Mouse (Mus musculus) lung, embryonic 14.5 days (tissue): ENCODE results near the gene 1110032A03Rik. TPM values are rescaled to one million over a fixed set of nuclear protein-coding genes. Genes with fewer than 3 reads are reported as not detected.

Source experiments
- ATAC-seq: fragments of 200-750 bp; cut with Nextera tagmentation; 2 replicates; pipeline ENCODE4 v1.8.0; 2017; ENCODE audit warnings: mild to moderate bottlenecking, moderate TSS enrichment, moderate library complexity; ENCODE audit not compliant: insufficient read depth
- DNase-seq: peaks from one replicate; pipeline ENCODE4 v3.0.0-alpha.2; 2015
- H3K27ac ChIP-seq: fragments of 300-500 bp; sonication (generic); 2 replicates; pipeline ENCODE4 v1.5.1; 2014; ENCODE audit warnings: low read depth, mild to moderate bottlenecking, moderate library complexity
- H3K27me3 ChIP-seq: fragments of 300-500 bp; sonication (generic); 2 replicates; pipeline ENCODE4 v1.6.1; 2014; ENCODE audit warnings: low read length, control low read depth; ENCODE audit not compliant: insufficient read depth
- H3K36me3 ChIP-seq: fragments of 300-500 bp; sonication (generic); 2 replicates; pipeline ENCODE4 v1.6.1; 2014; ENCODE audit warnings: control low read depth; ENCODE audit not compliant: insufficient read depth
- H3K4me1 ChIP-seq: fragments of 300-500 bp; sonication (generic); 2 replicates; pipeline ENCODE4 v1.6.1; 2014; ENCODE audit warnings: antibody characterized with exemption, control low read depth; ENCODE audit not compliant: insufficient read depth
- H3K4me2 ChIP-seq: fragments of 300-500 bp; sonication (generic); 2 replicates; pipeline ENCODE4 v1.6.1; 2014; ENCODE audit warnings: mild to moderate bottlenecking
- H3K4me3 ChIP-seq: fragments of 300-500 bp; sonication (generic); 2 replicates; pipeline ENCODE4 v1.5.1; 2014; ENCODE audit warnings: low read depth, low read length
- H3K9ac ChIP-seq: fragments of 300-500 bp; sonication (generic); 2 replicates; pipeline ENCODE4 v1.6.1; 2014
- H3K9me3 ChIP-seq: fragments of 300-500 bp; sonication (generic); 2 replicates; pipeline ENCODE4 v1.6.1; 2016; ENCODE audit warnings: low read depth, low read length, control low read depth
- CTCF ChIP-seq: IDR thresholded peaks from 2 replicates; pipeline ENCODE4 v1.5.1; 2016; ENCODE audit warnings: antibody characterized with exemption, low read depth
- WGBS: fragments of 180-500 bp; shearing (Covaris S2); extraction: QIAGEN DNeasy Blood & Tissue Kit; methylation state at CpG from one replicate; pipeline ENCODE4 v1.1.7; 2014; 5-methylcytosine and 5-hydroxymethylcytosine counted together
- polyA plus RNA-seq: library from polyadenylated mRNA; unstranded; fragments of >200 nt; fragmentation: Nextera tagmentation; extraction: Ambion mirVana; gene quantifications from 2 replicates; pipeline ENCODE4 v1.2.1, GENCODE M21; 2014

Gene 1110032A03Rik
- polyA plus RNA-seq, 1 experiment from 2014 or later = 30.3 TPM

GRCm38 (mm10) chr9:50724661-50725330 lies 50.5 kb downstream of the 1110032A03Rik start:
- peaks cover 29% of the 10 kb centered on the region for H3K4me1 ChIP-seq
- 36% methylated on average over 3 of the region's 3 CpGs for WGBS
- H3K4me2 ChIP-seq = no peak overlapping the region; the same call in 1 of the 2 replicates
- no peak for TF ChIP-seq CTCF
- H3K27ac ChIP-seq = no peak overlapping the region
- no peaks in the 10 kb centered on the region for H3K27me3 ChIP-seq
- DNase-seq (no peak), ATAC-seq (no peak)
- H3K9ac ChIP-seq = no peak overlapping the region
- no peaks in the 10 kb centered on the region for H3K9me3 ChIP-seq
- H3K4me3 ChIP-seq = no peak overlapping the region
- no peaks in the 10 kb centered on the region for H3K36me3 ChIP-seq

DNA sequence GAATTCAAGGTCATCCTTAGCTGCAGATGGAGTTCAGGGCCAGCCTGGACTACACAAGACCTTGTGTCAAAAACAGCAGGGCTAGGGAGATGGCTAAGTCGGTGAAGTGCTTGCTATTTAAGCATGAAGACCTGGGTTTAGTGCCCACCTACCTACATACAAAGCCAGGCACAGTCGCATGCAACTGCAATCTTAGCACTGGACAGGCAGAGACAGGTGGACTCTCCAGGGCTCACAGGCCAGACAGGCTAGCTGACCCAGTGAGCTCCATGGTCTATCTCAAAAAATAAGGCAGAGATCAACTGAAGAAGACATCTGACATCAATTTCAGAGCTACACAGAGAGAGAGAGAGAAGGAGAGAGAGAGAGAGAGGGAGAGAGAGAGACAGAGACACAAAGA lies 51.2 kb downstream of the 1110032A03Rik start:
- H3K4me2 ChIP-seq = no peak overlapping the region

DNA sequence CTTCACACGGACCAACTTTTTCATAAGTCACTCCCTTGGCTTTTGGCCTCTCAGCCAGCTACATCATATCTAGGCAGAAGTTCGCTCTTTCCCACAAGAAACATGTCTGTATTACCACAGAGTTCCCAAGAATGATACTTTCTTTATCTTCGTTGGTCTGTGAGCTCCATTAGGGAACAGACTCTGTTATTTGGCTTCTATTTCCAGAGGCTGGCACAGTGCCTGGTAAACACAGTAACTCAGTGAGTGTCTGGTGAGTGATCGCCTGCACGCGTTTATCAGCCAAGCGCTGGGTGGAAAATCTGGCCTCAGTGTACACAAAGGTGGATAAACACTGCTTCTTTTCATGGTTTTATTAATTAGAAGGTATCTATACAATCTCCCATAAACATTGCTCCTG lies 51.9 kb downstream of the 1110032A03Rik start:
- peak; percentile 97 for DNase-seq
- no peaks in the 10 kb centered on the region for H3K9me3 ChIP-seq
- H3K4me1 ChIP-seq = peaks cover 28% of the 10 kb centered on the region
- 19% methylated on average over 7 of the region's 7 CpGs for WGBS
- peak; percentile 74 for ATAC-seq
- no peaks in the 10 kb centered on the region for H3K36me3 ChIP-seq
- H3K4me3 ChIP-seq = no peak overlapping the region
- no peak overlapping the region for H3K9ac ChIP-seq
- TF ChIP-seq CTCF = no peak
- H3K27ac ChIP-seq = peak overlapping the region; percentile 78
- H3K4me2 ChIP-seq = peak overlapping the region; percentile 51
- no peaks in the 10 kb centered on the region for H3K27me3 ChIP-seq

More for the DNA sequence above, 51.2 kb downstream of the 1110032A03Rik start:
- H3K4me1 ChIP-seq = peaks cover 29% of the 10 kb centered on the region
- no peaks in the 10 kb centered on the region for H3K27me3 ChIP-seq
- H3K27ac ChIP-seq = no peak overlapping the region
- WGBS = 69% methylated on average over 2 of the region's 2 CpGs
- DNase-seq (no peak), ATAC-seq (no peak)
- H3K9ac ChIP-seq = no peak overlapping the region
- no peak overlapping the region for H3K4me3 ChIP-seq
- TF ChIP-seq CTCF = no peak
- no peaks in the 10 kb centered on the region for H3K36me3 ChIP-seq
- no peaks in the 10 kb centered on the region for H3K9me3 ChIP-seq

GRCm38 (mm10) chr9:50722451-50722911 lies 52.8 kb downstream of the 1110032A03Rik start:
- Histone ChIP-seq H3K36me3 (no peaks in the 10 kb centered on the region), H3K4me2 (peak overlapping the region; percentile 51; the same call in 1 of the 2 replicates), H3K4me1 (peaks cover 27% of the 10 kb centered on the region), H3K4me3 (no peak overlapping the region), H3K27ac (0 out of 2 replicates have a peak overlapping the region, but pooled peaks have one; percentile 78), H3K27me3 (no peaks in the 10 kb centered on the region), H3K9ac (no peak overlapping the region; the same call in 1 of the 2 replicates), H3K9me3 (no peaks in the 10 kb centered on the region)
- 30% methylated on average over 8 of the region's 8 CpGs for WGBS
- DNase-seq = no peak
- no peak for TF ChIP-seq CTCF
- ATAC-seq = no peak

DNA sequence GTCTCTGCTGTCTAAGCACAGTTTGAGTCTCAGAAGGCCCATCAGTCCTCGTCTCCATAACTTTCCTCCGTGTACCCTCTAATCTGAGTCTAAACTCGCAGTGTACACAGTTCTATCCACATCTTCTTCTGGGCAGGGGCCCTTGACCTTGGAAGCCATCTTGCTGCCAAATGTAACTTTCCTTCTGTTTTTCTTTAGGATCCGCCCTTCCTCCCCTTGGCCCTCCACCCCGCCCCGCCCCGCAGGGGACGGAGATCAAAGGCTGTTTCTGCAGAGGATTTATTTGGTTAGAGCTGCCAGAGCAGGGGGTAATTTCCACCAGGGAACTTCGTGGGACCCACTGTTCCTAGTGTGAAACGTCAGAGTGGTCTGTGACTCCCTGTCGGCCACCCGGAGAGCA lies 54.3 kb downstream of the 1110032A03Rik start:
- TF ChIP-seq CTCF = no peak
- no peaks in the 10 kb centered on the region for H3K27me3 ChIP-seq
- no peak overlapping the region for H3K9ac ChIP-seq
- no peaks in the 10 kb centered on the region for H3K36me3 ChIP-seq
- H3K27ac ChIP-seq = no peak overlapping the region
- H3K4me3 ChIP-seq = no peak overlapping the region
- no peaks in the 10 kb centered on the region for H3K9me3 ChIP-seq
- no peak for ATAC-seq
- WGBS = 20% methylated on average over 12 of the region's 12 CpGs
- no peak overlapping the region for H3K4me2 ChIP-seq
- DNase-seq = peak; percentile 43
- peaks cover 27% of the 10 kb centered on the region for H3K4me1 ChIP-seq

- Histone ChIP-seq H3K4me2 (no peak overlapping the region), H3K27me3 (no peaks in the 10 kb centered on the region), H3K36me3 (no peaks in the 10 kb centered on the region), H3K9ac (no peak overlapping the region), H3K4me3 (no peak overlapping the region), H3K9me3 (no peaks in the 10 kb centered on the region), H3K4me1 (peaks cover 16% of the 10 kb centered on the region), H3K27ac (no peak overlapping the region)
- ATAC-seq = no peak
- DNase-seq = no peak
- WGBS = 66% methylated on average over 4 of the region's 4 CpGs
- no peak for TF ChIP-seq CTCF
Observed at GRCm38 (mm10) chr9:50718878-50719277, 56.4 kb downstream of the 1110032A03Rik start.

DNA sequence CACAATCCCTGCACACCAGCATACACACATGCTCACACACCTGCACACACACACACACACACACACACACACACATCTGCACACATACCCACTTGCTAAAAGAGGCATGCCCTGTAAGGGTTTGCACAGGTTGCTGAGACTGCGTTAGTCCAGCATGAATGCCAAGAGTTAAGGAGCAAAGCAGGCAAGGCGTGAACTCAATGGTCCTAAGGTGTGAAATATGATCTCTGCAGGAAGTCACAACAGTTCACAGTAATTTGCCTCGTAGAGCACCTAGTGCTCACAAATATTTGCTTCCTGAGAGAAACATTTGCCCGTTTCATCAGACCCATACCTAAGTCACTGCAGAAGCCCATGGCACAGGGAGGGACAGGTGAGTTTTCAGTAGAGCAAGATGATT lies 61.1 kb downstream of the 1110032A03Rik start:
- TF ChIP-seq CTCF = no peak
- H3K9ac ChIP-seq = no peak overlapping the region
- 40% methylated on average over 4 of the region's 4 CpGs for WGBS
- no peaks in the 10 kb centered on the region for H3K27me3 ChIP-seq
- no peak overlapping the region for H3K4me2 ChIP-seq
- no peaks in the 10 kb centered on the region for H3K4me1 ChIP-seq
- no peak overlapping the region for H3K4me3 ChIP-seq
- H3K27ac ChIP-seq = no peak overlapping the region
- ATAC-seq = no peak
- H3K9me3 ChIP-seq = no peaks in the 10 kb centered on the region
- peaks cover 3% of the 10 kb centered on the region; the same call in 1 of the 2 replicates for H3K36me3 ChIP-seq
- no peak for DNase-seq

Other genes with a start within 250 kb of the 1110032A03Rik start
- 61.1 and 61.3 TPM in 2 replicates for gene Pts, start 246.8 kb downstream of the 1110032A03Rik start, polyA plus RNA-seq
- gene Il18, start 220.7 kb downstream of the 1110032A03Rik start, polyA plus RNA-seq = 6.6 and 7.8 TPM in 2 replicates
- gene Bco2, start 220.3 kb downstream of the 1110032A03Rik start, polyA plus RNA-seq = 0.17 and 0.26 TPM in 2 replicates
- gene Tex12, start 214.2 kb downstream of the 1110032A03Rik start, polyA plus RNA-seq = not detected in 2 replicates
- gene Sdhd, start 171.7 kb downstream of the 1110032A03Rik start, polyA plus RNA-seq = 288 and 300 TPM in 2 replicates
- gene Timm8b, start 171.6 kb downstream of the 1110032A03Rik start, polyA plus RNA-seq = 224 and 244 TPM in 2 replicates
- gene Pih1d2, start 158.2 kb downstream of the 1110032A03Rik start, polyA plus RNA-seq = 3.8 and 4.5 TPM in 2 replicates
- gene Nkapd1, start 158.1 kb downstream of the 1110032A03Rik start, polyA plus RNA-seq = 21.9 and 25.2 TPM in 2 replicates
- gene Dlat, start 115.7 kb downstream of the 1110032A03Rik start, polyA plus RNA-seq = 53.7 and 55.3 TPM in 2 replicates
- 11.6 and 12.1 TPM in 2 replicates for gene Dixdc1, start 36.0 kb downstream of the 1110032A03Rik start, polyA plus RNA-seq
- gene 2310030G06Rik, start 29.0 kb downstream of the 1110032A03Rik start, polyA plus RNA-seq = 9.7 and 10.0 TPM in 2 replicates
- 41.1 and 64.3 TPM in 2 replicates for gene Cryab, start 24.2 kb downstream of the 1110032A03Rik start, polyA plus RNA-seq
- gene Hspb2, start 23.2 kb downstream of the 1110032A03Rik start, polyA plus RNA-seq = 3.4 and 6.0 TPM in 2 replicates
- 15.2 and 15.3 TPM in 2 replicates for gene Fdxacb1, start 7.3 kb downstream of the 1110032A03Rik start, polyA plus RNA-seq
- 39.5 and 43.7 TPM in 2 replicates for gene Alg9, start 501 bp downstream of the 1110032A03Rik start, polyA plus RNA-seq
- gene Ppp2r1b, start 69.8 kb upstream of the 1110032A03Rik start, polyA plus RNA-seq = 72.9 and 73.7 TPM in 2 replicates
- gene Sik2, start 233.6 kb upstream of the 1110032A03Rik start, polyA plus RNA-seq = 15.7 and 15.8 TPM in 2 replicates